Mouse (Mus musculus) CH12.LX (cell line): ENCODE results near the gene Slc5a4b.

Experiments
- CTCF ChIP-seq, 2 experiments: IDR thresholded peaks in 1 of 2; conservative IDR thresholded peaks in 1 of 2; 2 replicates each; pipeline ENCODE4 v1.5.1; 2011 to 2012; ENCODE audit warnings: low read depth in 2 of 2, low read length in 2 of 2, improper control_type of control experiment in 1 of 2, inconsistent platforms in 1 of 2, mild to moderate bottlenecking in 1 of 2, moderate library complexity in 1 of 2
- EP300 ChIP-seq: IDR thresholded peaks from 2 replicates; pipeline ENCODE4 v1.6.1; 2011; ENCODE audit warnings: low read length, improper control_type of control experiment
- MAFK ChIP-seq: IDR thresholded peaks from 2 replicates; pipeline ENCODE4 v1.6.1; 2011; ENCODE audit warnings: low read length, improper control_type of control experiment; ENCODE audit not compliant: insufficient replicate concordance
- MAZ ChIP-seq: IDR thresholded peaks from 2 replicates; pipeline ENCODE4 v1.6.1; 2012; ENCODE audit warnings: low read depth, mild to moderate bottlenecking, inconsistent platforms, low read length, improper control_type of control experiment, moderate library complexity
- POLR2A ChIP-seq: IDR thresholded peaks from 2 replicates; pipeline ENCODE4 v1.6.1; 2011; ENCODE audit warnings: low read depth, mild to moderate bottlenecking, improper control_type of control experiment, low read length
- RCOR1 ChIP-seq: conservative IDR thresholded peaks from 2 replicates; pipeline ENCODE4 v1.6.1; 2012; ENCODE audit warnings: low read depth, mild to moderate bottlenecking, inconsistent platforms, low read length, improper control_type of control experiment

DNA sequence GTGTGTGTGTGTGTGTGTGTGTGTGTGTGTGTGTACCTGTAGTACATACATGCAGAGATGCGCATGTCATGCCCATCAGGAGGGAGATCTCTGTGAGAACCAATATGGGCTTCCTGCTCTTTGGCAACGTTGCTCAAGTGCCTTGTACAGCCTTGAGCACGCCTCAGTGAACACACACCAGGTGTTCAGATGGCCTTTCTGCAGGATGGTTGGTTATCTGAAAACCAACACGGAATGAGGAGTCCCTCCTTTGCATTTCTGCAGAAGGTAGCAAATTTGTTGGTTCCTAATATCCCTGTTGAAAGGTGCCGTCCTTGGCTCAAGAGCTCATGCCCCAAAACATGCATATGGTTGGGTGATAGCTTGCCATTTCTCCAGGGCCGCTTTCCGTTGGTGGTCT lies 45.1 kb upstream of the Slc5a4b start:
- TF ChIP-seq CTCF (conservative IDR thresholded peaks at IDR 0.05 in 1 of 2, IDR thresholded peaks at IDR 0.05 in 1 of 2; ENCODE audit: low read depth in 2 of 2, low read length in 2 of 2) (no peak), POLR2A (no peak), MAFK (no peak), EP300 (no peak), MAZ (no peak), RCOR1 (no peak)
